Mouse (Mus musculus): ENCODE results near the gene Gnai2. TPM values are rescaled to one million over a fixed set of nuclear protein-coding genes. Genes with fewer than 3 reads are reported as not detected.

The Gnai2 gene
- polyA plus RNA-seq, 1 experiment from 2014 or later = 404 TPM

DNA sequence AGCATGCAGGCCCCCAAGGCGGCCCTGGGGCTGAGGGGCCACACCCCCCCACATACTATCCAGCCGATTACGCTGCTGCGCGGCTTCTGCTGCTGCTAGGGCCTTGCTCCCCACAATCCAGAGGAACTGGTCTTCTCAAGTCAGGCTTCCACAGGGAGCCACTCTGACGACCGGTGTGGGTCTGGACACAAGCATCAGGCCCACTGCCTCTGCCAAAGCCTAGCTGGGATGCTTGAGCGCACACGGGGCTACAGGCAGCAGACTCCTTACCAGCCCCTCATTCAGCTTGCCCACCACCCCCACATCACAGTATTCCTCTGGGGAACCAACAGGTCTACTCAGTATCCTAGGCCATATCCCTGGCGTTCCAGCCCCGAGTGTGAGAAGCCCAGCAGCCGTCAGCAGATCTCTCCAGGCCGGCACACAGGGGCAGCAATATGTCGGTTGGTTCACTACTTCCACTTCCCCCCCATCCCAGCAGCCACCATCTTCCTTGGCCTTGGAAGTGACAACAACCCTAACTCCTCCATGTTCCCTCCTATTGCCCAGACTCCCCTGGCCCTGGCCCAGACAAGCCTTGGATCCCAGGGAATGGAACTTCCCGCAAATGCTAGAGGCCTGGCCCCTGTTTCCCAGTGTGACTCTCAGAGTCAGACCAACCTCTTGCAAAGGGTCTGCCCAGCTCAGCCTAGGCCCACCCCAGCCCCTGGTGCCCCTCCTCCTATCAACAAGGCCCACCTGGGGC, 1.3 kb downstream of the Gnai2 start:
- under 1% methylated on average over 15 of the region's 15 CpGs for WGBS

DNA sequence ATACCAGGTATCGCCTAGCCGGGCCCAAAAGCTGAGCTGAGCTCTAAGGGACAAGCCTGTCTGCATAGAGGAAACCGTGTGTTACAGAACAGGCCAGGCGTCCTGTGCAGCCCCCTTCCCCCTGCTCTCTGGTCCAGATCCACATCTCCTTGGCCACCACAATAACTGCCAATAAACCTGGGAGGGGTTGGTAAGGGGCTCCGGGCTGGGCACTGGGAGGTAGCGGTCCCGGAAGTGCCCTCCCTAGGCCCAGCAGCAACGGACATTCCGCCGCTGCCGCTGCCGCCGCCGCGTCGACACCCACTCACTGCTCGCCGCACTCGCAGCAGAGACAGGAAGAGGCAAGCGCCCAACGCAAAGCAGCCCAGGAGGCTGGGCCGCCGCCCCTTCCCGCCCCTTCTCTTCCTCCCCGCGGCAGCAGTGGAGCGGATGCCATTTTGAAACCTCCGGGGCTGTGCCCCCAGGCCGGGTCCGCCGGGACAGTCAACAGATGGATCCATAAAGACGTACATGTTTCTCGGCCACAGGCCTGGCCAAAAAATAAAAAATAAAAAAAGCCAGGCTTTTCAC, 2.0 kb downstream of the Gnai2 start:
- DNase-seq (ENCODE audit: low spot score) = peak; percentile 95
- Histone ChIP-seq H3K27ac (peak overlapping the region; percentile 94), H3K36me3 (peaks cover 18% of the 10 kb centered on the region), H3K4me1 (peaks cover 85% of the 10 kb centered on the region), H3K4me3 (peak overlapping the region; percentile 84), H3K9me3 (no peaks in the 10 kb centered on the region), H3K27me3 (ENCODE audit: insufficient read depth, poor library complexity, severe bottlenecking) (no peaks in the 10 kb centered on the region)
- 2% methylated on average over 33 of the region's 33 CpGs for WGBS

More for the DNA sequence above, 1.3 kb downstream of the Gnai2 start:
- Histone ChIP-seq H3K4me1 (peaks cover 79% of the 10 kb centered on the region), H3K27ac (peak overlapping the region; percentile 94), H3K4me3 (peak overlapping the region; percentile 84), H3K36me3 (peaks cover 15% of the 10 kb centered on the region), H3K27me3 (ENCODE audit: insufficient read depth, poor library complexity, severe bottlenecking) (no peaks in the 10 kb centered on the region), H3K9me3 (no peaks in the 10 kb centered on the region)
- peak; percentile 84 for DNase-seq (ENCODE audit: low spot score)

DNA sequence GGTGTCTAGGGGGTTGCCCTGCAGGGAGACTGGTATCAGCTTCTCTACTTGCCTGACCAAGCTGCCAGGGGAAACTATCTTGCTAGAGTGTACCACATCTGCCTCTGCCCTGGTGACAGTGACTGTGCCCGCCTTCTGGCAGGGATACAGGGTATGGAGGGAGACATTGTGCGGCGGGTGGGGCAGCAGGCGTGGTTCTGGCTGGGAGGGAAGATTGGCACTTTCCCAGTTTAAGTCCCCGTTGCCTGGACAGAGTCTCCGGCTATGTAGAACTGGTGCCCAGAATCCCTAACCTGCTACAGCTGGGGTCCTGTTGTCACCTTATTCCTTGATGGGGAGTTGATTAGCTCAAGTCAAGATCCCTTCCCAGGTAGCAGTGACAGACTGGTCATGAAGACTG, 2.7 kb downstream of the Gnai2 start:
- no peaks in the 10 kb centered on the region for H3K27me3 ChIP-seq (ENCODE audit: insufficient read depth, poor library complexity, severe bottlenecking)
- peaks cover 90% of the 10 kb centered on the region for H3K4me1 ChIP-seq
- peak overlapping the region; percentile 84 for H3K4me3 ChIP-seq
- no peak for DNase-seq (ENCODE audit: low spot score)
- no peaks in the 10 kb centered on the region for H3K9me3 ChIP-seq
- peaks cover 23% of the 10 kb centered on the region for H3K36me3 ChIP-seq
- 76% methylated on average over 6 of the region's 6 CpGs for WGBS
- H3K27ac ChIP-seq = peak overlapping the region; percentile 94; the same call in 1 of the 2 replicates

DNA sequence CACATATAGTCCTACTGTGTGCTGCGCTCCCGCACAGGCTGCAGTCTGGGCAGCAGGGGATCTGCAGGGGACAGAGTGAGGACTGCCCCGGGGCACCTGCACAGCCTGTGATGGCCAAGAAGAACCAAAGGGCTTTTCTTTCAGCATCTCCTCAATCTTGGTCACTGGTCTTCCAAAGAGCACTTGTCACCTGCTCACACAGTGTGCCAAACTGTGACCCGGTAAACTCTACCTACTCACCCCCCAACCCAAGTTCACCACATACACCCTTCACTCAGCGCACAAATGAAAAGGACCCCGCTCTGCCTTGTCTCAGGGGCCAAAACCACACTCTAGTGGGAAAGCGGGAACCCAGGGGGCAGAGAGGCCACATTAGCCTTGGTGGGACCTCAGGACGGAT, 3.3 kb downstream of the Gnai2 start:
- Histone ChIP-seq H3K27me3 (ENCODE audit: insufficient read depth, poor library complexity, severe bottlenecking) (no peaks in the 10 kb centered on the region), H3K4me1 (peaks cover 90% of the 10 kb centered on the region), H3K9me3 (no peaks in the 10 kb centered on the region), H3K27ac (peak overlapping the region; percentile 94; the same call in 1 of the 2 replicates), H3K4me3 (peak overlapping the region; percentile 84; the same call in 1 of the 2 replicates), H3K36me3 (peaks cover 23% of the 10 kb centered on the region)
- DNase-seq (ENCODE audit: low spot score) = no peak
- WGBS = 93% methylated on average over 8 of the region's 8 CpGs

DNA sequence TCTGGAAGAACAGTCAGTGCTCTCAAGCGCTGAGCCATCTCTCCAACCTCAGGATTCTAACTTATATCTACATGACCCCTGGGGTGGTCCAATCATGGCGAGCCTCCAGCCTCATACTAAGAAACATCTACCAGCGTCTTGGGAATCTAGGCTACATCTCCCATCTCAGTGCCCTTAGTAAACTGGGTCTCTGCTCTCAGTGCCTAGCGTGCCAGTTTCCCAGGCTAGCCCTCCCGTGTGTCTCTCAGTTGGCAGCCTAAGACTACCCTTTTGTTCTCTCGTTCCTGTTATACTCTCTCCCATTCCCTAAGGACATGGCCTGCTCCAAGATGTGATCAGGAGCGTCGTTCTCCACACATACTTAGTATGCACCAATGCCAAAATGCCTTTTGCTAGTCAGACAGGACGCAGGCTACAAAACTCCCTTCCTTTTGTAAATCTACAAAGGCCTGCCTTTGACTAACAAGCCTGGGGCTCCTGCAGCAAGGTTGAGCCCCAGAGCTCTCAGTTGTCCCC, 3.8 kb downstream of the Gnai2 start:
- 77% methylated on average over 9 of the region's 9 CpGs for WGBS
- Histone ChIP-seq H3K4me1 (peaks cover 92% of the 10 kb centered on the region), H3K9me3 (no peaks in the 10 kb centered on the region), H3K36me3 (peaks cover 23% of the 10 kb centered on the region), H3K4me3 (no peak overlapping the region), H3K27me3 (ENCODE audit: insufficient read depth, poor library complexity, severe bottlenecking) (no peaks in the 10 kb centered on the region), H3K27ac (peak overlapping the region; percentile 83; the same call in 1 of the 2 replicates)
- no peak for DNase-seq (ENCODE audit: low spot score)

DNA sequence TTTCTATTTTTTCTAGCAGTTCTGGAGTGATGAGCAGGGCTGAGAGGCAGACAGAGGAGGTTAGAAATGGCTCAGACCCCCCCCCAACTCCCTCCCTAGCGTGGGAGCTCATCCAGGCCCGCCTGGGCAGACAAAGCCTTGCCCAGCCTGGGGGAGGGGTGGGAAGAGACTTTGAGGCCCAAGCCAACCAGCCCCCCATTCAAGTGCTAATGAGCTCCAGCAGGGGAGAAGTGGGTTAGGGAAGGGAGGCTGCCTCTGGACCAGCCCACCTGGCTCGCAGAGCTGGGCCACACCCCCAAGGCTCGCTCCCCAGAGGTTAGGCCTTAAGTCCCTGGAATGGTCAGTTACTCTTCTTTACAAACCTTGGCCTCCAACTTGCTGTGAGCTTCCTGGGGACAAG, 4.6 kb downstream of the Gnai2 start:
- WGBS = 6% methylated on average over 4 of the region's 4 CpGs
- no peak for DNase-seq (ENCODE audit: low spot score)
- H3K9me3 ChIP-seq = no peaks in the 10 kb centered on the region
- H3K36me3 ChIP-seq = peaks cover 28% of the 10 kb centered on the region
- H3K4me1 ChIP-seq = peaks cover 88% of the 10 kb centered on the region
- peak overlapping the region; percentile 33 for H3K4me3 ChIP-seq
- no peaks in the 10 kb centered on the region for H3K27me3 ChIP-seq (ENCODE audit: insufficient read depth, poor library complexity, severe bottlenecking)
- H3K27ac ChIP-seq = peak overlapping the region; percentile 83

DNA sequence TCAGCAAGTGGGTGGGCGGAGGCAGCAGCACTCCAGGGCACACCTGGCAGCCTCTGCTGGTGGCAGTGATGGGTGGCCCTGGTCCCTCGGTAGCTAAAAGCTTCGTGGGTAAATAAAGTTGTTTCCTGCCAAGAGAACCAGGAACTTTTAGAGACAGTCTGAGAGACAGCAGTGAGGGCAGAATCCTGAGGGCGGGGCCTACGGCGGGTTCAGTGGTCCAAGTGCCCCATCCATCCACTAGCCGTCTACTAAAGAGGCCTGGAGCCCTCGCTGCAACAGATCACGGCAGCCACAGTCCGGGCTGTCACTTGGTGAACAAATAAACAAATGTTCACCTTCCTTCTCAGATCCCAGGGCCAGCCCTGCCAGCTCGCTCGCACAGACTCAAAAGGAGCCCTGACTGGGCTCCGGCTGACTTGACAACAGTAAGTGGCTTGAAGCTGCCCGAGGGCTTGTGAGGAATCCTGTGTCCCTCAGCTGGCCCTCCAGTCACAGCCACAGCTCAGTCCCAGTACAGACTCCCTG, 5.2 kb downstream of the Gnai2 start:
- H3K36me3 ChIP-seq = peaks cover 34% of the 10 kb centered on the region
- peaks cover 89% of the 10 kb centered on the region for H3K4me1 ChIP-seq
- no peak for DNase-seq (ENCODE audit: low spot score)
- H3K9me3 ChIP-seq = no peaks in the 10 kb centered on the region
- peak overlapping the region; percentile 33 for H3K4me3 ChIP-seq
- WGBS = 20% methylated on average over 14 of the region's 14 CpGs
- H3K27ac ChIP-seq = peak overlapping the region; percentile 83
- no peaks in the 10 kb centered on the region for H3K27me3 ChIP-seq (ENCODE audit: insufficient read depth, poor library complexity, severe bottlenecking)

DNA sequence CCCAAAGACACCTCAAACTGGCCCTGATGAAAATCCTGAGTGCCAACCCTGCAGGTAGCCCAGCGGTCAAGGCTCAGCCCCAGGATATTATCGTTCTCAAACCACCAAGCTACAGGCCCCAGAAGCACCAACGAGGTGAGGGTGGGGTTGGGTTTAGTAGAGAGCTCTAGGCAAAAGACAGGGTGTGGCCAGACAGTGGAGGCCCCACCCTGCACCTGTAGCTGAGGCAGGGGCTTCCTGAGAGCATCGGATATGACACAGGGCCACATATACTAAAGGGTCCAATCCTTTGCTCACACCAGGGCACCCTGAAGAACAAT, 5.8 kb downstream of the Gnai2 start:
- Histone ChIP-seq H3K27ac (peak overlapping the region; percentile 90), H3K36me3 (peaks cover 40% of the 10 kb centered on the region), H3K4me1 (peaks cover 94% of the 10 kb centered on the region), H3K9me3 (no peaks in the 10 kb centered on the region), H3K27me3 (ENCODE audit: insufficient read depth, poor library complexity, severe bottlenecking) (no peaks in the 10 kb centered on the region), H3K4me3 (peak overlapping the region; percentile 42; the same call in 1 of the 2 replicates)
- 33% methylated on average over 4 of the region's 4 CpGs for WGBS
- DNase-seq (ENCODE audit: low spot score) = no peak

DNA sequence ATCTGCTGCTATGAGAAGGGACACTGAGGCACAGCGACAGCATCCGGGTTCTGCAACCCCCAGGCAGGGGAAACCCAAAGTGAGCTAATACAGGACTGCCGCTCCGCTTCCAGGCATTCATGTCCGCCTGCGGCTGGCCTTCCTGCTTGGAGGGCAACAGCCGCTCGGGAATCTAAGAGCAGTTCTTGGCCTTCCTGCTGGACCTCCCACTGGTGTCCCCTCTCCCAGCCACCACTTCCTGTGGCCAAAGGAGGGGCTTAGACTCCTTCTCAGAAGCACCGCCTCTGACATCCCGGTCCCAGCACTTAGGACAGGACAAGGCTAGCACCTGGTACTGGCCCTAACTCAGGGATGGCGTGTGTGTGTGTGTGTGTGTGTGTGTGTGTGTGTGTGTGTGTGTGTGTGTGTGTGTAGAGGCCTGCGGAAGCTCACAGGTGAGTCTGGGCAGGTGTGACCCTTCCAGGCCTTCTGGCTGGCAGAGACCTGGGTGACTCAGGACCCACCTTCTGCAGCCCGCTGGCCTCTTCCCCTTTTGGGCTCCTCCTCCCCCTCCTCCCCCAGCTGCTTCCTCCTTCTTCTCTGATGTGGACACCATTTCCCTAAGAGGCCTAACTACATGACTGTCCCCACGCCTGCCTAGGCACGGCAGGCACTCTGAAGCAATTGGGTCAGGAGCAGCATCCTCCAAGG, 6.3 kb downstream of the Gnai2 start:
- Histone ChIP-seq H3K36me3 (peaks cover 45% of the 10 kb centered on the region), H3K4me3 (peak overlapping the region; percentile 42; the same call in 1 of the 2 replicates), H3K27ac (peak overlapping the region; percentile 90), H3K4me1 (peaks cover 94% of the 10 kb centered on the region), H3K27me3 (ENCODE audit: insufficient read depth, poor library complexity, severe bottlenecking) (no peaks in the 10 kb centered on the region), H3K9me3 (no peaks in the 10 kb centered on the region)
- 44% methylated on average over 13 of the region's 15 CpGs for WGBS
- DNase-seq (ENCODE audit: low spot score) = no peak

DNA sequence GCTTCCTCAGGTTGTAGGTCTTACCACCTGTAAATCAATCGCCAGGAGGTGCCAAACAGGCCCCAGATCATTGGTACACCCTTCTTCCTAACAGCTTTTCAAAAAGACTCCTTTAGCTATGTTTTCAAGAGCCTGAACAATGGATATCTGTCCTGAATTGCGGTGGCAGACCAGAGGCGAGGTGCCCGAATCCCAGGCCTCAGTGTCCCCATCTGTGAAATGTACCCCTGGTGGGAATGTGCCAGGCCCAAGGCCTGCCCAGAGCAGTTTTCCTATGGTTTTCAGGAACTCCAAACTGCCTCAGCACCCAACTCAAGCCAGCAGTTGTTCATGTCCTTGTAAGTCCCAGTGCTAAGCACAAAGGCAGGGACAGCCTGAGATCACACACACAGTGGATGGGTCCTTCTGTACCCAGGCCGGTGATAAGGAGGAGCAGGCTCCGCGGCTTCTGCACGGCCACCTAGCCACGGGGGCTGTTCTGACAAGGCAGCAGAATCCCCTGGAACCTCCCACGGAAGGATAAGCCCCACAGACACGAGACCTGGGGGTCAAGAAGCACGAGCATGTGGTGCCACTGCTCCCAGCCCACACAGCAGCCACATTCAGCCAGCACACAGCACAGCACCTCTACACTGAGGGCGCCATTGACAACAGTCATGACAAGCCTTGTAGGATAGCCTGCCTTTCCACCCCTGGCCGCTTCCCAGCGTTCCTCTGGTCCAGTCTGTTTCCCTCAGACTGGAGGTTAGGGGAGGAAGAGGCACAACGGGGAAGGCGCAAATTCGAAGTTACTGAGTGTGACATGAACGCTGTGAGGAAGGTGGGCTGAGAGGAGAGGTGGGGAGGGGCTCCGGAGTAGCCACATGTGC, 7.5 kb downstream of the Gnai2 start:
- 31% methylated on average over 20 of the region's 20 CpGs for WGBS
- Histone ChIP-seq H3K27ac (peak overlapping the region; percentile 90), H3K27me3 (ENCODE audit: insufficient read depth, poor library complexity, severe bottlenecking) (no peaks in the 10 kb centered on the region), H3K36me3 (peaks cover 55% of the 10 kb centered on the region), H3K9me3 (no peaks in the 10 kb centered on the region), H3K4me1 (peaks cover 87% of the 10 kb centered on the region), H3K4me3 (peak overlapping the region; percentile 42)
- DNase-seq (ENCODE audit: low spot score) = no peak

DNA sequence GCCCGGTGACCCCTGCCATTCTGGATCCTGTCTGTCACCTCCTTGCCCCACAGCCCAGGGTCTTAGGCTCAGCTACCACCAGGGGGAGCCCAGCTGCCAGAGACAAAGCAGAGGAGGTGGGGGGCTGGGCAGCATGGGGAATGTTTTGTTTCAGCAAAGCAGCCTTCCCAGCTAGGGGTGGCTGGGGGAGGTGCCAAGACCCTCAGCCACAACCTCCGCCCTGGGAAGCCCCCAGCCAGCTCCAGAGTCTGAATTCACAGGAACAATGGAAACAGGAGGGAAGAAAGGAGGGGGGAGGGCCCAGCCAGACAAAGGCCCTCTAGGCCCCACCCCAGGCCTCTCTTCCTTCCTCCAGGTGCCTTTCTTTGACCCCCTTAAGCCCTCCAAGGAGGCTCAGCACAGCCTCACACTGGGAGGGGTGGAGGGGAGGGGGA, 8.3 kb downstream of the Gnai2 start:
- Histone ChIP-seq H3K4me3 (peak overlapping the region; percentile 42), H3K4me1 (peaks cover 79% of the 10 kb centered on the region), H3K27ac (peak overlapping the region; percentile 90), H3K27me3 (ENCODE audit: insufficient read depth, poor library complexity, severe bottlenecking) (no peaks in the 10 kb centered on the region), H3K9me3 (no peaks in the 10 kb centered on the region), H3K36me3 (peaks cover 57% of the 10 kb centered on the region)
- 0% methylated on average over 2 of the region's 2 CpGs for WGBS
- DNase-seq (ENCODE audit: low spot score) = peak; percentile 92

Data from heart, embryonic 10.5 days (tissue).